Mouse (Mus musculus): Measurements from ENCODE around the gene Hmgb1. TPM values are rescaled to one million over a fixed set of nuclear protein-coding genes. Genes with fewer than 3 reads are reported as not detected.

The Hmgb1 gene
- total RNA-seq, 2 experiments from 2014 or later, result 236 to 264 TPM

DNA sequence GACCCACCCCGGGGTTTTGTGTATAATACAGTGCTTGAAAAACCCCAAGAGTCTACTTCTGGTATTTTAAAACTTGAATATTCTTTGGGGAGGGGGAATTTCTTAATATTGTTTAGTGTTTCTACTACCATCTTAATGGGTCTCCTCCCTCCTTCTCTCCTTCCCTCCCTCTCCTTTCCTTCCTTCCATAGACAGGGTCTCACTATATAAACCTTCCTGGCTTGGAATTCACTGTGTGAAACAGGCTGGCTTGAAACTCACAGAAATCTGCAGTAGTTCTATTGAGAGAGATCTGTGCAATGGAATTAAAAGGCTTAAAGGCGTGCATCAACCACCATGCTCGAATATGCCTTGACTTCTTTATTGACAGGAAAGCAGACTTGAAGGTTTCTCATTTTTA, 1.5 kb upstream of the Hmgb1 start:
- no peak for DNase-seq

DNA sequence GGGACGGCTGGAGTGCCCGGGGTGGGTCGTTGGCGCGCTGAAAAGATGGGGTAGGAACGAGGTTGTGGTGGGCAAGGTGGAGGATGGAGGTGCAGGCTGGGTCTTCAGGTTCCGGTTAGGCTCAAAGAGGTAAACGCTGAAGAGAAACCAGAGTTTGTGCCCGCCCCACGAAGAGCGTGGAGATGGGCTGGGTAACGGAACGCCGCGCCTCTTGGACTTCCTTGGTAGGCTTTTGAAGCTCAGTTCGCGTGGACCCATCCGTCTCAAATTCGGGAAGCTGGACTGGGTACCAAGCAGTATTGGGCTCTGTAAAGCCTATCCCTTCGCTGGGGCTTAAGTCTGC, 526 bp upstream of the Hmgb1 start:
- no peak for DNase-seq

GRCm38 (mm10) chr5:149183721-149184103, 577 bp downstream of the Hmgb1 start:
- DNase-seq, result no peak

- no peak for DNase-seq
Measured at GRCm38 (mm10) chr5:149183122-149183521, 1.2 kb downstream of the Hmgb1 start.

GRCm38 (mm10) chr5:149182186-149182870, 2.0 kb downstream of the Hmgb1 start:
- no peak for DNase-seq

GRCm38 (mm10) chr5:149179826-149180225, 4.5 kb downstream of the Hmgb1 start:
- DNase-seq, result no peak

GRCm38 (mm10) chr5:149178095-149178494, 6.2 kb downstream of the Hmgb1 start:
- DNase-seq, result no peak

GRCm38 (mm10) chr5:149175736-149176135, 8.6 kb downstream of the Hmgb1 start:
- DNase-seq, result no peak

DNA sequence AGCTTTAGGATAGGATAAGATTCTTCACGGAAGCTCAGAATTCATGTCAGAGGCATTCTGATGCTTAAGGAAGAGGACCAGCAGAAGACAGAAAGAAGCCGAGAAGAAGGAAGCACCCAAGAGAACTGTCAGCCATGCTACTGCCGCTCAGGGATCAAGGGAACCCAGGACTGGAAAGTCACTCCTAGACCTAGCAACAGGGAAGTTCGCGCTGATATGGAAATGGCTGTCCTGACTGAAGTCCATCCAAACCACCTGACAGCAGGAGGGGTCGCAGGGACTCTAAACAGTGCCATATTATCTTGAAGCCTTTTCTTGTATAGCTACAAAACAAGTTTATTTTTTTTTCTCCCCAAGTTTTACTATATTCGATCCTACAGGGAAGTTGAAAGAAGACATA, 9.8 kb downstream of the Hmgb1 start:
- DNase-seq, result no peak

DNA sequence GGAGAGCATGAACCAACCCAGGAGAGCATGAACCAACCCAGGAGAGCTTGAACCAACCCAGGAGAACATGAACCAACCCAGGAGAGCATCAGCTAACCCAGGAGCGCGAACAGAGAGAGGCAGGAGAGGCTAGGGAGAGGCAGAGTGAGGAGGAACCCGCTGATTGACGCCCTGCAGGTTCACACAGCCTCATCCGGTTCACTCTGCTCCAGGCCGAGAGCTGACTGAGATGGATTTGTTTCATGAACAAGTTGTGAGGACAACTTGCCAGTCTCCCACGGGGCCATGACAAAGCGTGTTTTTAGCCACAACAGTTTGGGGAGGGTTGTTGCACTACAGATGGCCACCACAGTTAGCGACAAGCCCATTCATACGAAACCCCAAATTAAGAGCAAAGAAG, 12.0 kb downstream of the Hmgb1 start:
- DNase-seq, result no peak

GRCm38 (mm10) chr5:149170841-149171588, 13.3 kb downstream of the Hmgb1 start:
- DNase-seq, result no peak

- DNase-seq, result no peak
Measured at GRCm38 (mm10) chr5:149168816-149169215, 15.5 kb downstream of the Hmgb1 start.

DNA sequence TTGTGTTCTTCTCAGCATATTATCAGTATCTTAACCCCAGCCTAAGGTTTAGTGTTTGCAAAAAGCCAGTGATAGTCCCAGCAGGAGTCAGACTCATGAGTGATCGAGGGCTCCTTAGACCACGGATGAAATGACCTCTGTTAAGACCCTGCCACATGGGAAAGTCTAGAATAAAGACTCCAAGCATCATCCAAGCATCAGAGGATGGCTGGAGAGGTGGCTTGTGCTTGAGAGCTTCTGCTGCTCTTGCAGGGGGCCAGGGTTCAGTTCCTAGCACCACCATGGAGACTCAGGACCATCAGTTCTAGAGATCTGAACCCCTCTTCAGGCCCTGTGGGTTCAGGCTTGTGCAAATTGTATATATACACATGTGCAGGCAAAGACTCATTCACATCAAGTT, 16.2 kb downstream of the Hmgb1 start:
- no peak for DNase-seq

DNA sequence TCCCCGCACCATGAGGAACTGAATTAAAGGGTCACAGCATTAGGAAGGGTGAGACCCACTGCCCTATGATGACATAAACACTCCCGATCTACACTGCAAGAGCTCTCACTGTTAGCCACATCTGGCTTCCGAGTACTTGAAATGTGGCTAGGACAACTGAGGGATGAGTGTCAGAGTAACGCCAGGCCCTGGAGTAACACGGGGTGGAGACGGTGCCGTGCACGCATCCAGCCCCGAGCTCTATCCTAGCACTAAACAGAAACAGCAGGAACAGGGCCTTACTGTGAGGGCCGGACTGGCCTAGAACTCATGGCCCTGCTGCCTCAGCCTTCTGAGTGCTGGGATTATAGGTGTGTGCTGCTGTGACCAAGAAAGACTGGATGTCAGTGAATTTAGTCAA, 18.3 kb downstream of the Hmgb1 start:
- no peak for DNase-seq

GRCm38 (mm10) chr5:149164881-149165280, 19.4 kb downstream of the Hmgb1 start:
- no peak for DNase-seq

DNA sequence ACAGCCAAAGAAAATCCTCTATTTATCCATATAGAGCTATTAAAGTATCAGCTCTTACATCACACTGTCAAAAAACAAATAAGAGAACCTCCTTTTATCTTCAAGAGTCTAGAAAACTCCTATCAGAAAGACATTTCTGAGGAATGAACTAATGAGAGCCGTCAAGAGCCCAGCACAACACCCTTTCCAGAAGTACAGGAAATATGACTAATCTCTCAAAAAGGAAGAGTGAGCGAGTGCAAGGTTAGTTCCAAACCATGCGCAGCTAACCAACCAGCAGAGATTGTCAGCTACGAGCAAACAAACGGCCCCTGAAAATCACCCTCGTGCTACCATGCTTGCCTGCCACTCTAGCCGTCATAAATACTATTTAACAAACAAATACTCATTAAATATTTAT, 21.4 kb downstream of the Hmgb1 start:
- no peak for DNase-seq

- no peak for DNase-seq
Measured at GRCm38 (mm10) chr5:149160469-149160868, 23.8 kb downstream of the Hmgb1 start.

DNA sequence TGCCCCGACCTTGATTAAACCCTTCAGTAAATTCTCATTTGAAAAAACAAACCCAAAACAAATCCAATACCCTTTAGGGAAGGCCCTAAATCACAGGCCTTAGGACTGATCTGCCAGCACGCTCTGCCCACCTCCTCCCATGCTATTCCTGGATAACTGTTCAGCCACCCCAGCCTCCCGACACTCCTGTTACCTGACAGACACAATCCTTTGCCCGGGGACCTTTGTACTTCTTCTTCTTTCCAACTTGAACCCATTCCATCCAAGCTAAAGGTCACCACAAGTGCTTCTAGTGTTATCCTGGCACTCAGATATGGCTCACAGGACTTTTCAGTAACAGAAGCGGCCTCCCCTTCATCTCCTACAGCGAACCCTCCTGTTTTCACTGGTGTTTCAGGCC, 25.3 kb downstream of the Hmgb1 start:
- DNase-seq, result no peak

DNA sequence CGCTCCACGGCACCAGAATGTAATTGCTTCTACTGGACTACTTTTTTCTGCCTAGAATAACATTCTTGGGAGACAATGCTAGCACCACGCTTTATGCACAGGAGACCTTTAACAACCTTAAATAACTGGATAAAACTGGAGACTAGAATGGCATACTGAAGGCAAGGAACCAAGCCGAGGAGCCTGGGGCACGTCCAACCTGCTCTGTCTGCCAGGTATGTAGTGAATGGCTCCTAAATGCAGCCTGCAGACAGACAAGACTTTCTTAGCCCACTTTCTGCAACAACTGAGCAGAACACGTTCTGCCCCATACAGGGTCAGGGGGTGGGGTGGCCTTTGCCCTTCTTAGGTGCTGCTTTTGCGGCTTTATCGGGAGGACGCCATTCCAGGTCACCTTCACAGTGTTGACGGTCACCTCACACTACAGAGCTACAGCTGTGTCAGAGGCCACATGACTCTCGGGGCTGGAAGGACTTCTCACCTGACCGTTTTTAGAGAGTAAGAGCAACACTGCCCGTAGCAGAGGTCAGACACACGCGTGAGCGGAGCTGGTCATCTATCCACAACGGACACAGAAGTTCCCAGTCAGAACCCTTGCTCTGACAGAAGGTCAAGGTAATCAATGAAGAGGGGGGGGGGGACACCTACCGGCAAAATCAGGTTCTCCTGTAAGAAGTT, 27.3 kb downstream of the Hmgb1 start:
- no peak for DNase-seq

DNA sequence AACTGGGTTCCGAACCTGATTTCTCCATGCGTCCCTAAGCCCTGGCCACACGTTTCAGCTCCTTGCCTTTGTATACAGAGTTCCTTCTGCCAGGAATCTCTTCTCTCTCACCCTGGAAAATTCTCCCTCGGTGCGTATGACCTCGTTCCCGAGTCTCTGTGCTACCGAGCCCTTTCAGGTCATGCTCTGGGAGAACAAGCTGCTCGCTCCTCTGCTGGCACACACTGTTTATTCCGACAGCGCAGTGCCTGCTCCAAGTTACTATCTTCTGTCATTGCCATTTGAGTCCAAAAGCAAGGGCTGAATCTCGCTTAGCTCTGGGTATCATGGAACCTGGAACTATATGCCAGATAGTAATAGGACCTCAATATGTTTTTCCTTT, 31.5 kb downstream of the Hmgb1 start:
- peak; percentile 36 for DNase-seq

DNA sequence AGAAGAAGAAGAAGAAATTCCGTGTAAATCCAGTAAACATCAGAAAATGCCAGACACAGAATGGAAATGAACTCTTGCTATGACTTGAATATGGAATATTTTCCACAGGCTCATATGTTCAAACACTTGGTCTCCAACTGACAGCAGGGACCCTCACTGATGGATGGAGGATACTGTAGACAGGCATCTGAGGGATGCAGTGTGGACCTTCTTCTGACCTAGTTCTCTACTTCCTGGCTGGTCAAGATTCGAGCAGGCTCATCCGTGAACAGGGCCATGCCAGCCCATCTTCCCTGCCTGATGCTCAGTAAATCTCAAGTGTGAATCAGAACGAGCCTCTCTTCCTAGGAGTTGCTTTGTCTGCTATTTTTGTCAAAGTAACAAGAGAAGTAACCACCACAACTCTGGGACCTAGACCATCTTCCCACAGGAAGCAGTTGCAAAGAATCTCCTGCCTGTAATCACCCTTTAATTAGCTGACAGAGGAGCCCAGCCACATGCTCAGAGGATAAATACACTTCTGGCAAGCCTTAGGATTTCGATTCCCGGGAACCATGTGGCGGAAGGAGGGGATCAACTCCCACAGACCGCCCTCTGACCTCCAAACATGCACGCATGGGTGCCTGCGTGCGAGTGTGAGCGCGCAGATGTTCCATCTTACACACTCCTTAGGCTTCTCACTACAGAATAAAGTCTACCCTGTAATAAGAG, 32.1 kb downstream of the Hmgb1 start:
- peak; percentile 48 for DNase-seq

GRCm38 (mm10) chr5:149150882-149151281, 33.4 kb downstream of the Hmgb1 start:
- DNase-seq, result no peak

GRCm38 (mm10) chr5:149147386-149148000, 36.8 kb downstream of the Hmgb1 start:
- no peak for DNase-seq

All from heart, postnatal 4 days (tissue).